Mouse (Mus musculus): Measurements from ENCODE around the gene Rps21.
"Not testable (repeated sequence)": the region's sequence is repeated elsewhere in the genome, so short reads cannot be mapped to it uniquely, and the experiment has no call there.

Rps21 gene

DNA sequence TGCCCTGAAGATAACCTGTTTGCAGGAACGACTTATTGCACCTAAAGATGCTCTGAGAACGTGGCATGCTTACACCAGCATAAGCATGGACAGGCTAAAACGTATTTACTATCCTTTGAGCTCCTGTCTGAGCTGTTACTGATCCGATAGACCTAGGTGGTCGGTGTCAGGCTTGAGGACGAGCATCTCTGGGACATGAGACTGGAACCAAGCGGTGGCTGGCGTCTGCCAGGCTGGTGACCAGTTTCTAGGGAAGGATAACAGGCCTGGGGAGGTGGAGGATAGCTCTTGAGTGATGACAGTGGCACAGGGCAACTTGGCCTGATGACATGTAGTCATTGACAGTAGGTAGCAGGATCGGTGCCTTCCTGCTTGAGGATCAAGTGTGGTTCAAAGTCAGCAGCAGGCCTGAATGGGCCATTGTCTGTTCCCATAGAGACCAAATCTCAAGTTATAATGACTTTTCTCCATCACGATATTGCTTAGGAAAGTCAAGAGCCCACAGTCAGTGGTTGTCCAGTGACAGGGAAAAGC, 1.8 kb downstream of the Rps21 start:
- not testable (repeated sequence) for DNase-seq (ENCODE audit: low spot score in 2 of 2)

DNA sequence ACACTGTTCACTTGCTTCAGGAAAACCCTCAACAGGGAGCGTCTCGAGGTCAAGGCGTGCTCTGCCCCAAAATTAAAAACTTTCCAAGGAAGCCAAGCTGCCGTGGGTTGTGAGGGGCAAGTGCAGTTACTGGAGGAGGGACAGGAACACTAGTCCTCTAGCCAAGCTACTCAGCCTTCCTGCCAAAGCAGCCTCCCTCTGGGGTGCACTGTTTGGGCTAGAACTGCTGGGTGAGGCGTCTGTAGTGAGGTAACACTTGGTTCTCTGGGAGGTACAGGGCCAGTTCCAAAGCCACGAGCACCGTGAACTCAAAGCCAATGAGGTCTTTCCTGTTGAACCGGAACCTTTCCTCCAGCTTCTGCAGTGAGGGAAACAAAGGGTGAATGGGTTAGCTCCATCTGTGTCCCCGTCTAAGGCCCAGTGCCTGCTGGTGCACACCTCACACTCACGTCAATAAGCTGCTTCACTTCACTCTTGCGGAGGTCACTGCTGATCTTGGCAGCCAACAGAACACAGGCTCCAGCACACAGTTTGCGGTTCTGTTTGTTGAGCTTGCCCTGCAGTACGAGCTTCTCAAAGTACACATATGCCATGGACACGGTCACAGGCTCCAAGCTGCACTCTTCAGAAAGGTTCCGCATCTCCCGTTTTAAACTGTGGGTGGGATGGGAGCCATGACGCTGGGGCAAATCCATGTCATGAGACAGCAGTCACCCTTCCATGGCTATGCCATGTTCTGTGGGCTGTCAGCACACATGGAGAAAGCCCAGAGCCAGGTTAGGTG, 2.8 kb downstream of the Rps21 start:
- not testable (repeated sequence) for DNase-seq (ENCODE audit: low spot score in 2 of 2)

DNA sequence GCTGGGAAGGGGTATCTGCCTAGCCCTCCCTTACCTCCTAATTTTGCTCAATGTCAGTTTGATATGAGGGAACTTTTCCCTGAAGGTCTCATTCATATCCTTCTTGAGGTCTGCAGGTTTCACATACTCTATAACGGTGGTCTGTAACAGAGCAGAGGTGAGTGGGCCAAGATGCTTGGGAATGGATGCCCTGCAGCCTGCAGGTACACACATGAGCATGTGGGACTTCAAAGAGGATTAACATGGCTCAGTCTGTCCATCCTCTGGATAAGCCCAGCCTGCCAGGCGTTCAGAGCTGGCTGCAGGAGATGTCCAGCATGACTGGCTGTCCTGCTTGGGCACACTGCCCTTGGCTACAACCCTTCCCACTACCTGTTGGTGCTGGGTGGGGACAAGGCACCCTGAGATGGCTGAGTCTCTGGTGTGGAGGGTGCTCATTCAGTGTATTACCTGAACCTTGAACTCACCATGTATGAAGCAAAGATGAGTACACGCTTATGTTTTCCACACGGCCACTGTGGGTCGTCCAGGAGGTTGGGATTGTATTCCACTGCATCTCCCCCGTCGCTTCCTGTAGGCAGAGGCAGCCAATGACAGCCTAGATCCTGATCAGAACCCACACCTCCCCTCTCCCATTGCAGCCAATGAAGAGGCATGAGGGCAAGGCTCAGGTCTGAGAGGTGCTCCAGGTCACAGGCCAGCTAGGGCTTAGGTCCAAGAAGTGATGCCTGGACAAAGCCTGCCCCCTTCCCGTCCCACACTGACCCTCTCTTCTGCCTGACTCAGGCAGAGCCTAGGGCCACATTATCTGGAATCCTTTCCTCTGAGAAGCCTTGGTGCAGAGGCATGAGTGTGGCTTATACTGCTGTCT, 3.7 kb downstream of the Rps21 start:
- DNase-seq (ENCODE audit: low spot score in 2 of 2), result no peak

DNA sequence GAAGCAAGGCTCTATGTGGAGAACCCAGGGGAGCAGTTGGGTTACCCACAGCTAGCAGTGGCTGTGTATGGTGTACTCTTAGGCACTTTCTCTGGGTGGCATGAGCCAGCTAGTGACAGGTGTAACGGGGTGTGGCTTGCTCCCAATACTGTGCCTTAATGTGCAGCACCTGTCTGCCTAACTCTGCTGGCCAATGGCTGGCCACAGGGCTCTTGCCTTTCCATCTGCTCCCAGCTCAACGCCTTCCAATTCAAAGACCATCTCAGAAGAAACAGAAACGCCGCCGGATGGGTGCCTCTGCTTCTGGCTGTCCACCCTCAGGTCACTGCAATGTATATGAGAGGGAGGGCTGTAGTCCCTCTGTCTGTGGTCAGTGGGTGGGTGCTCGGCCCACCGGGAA, 4.7 kb downstream of the Rps21 start:
- DNase-seq (ENCODE audit: low spot score in 2 of 2), result no peak

DNA sequence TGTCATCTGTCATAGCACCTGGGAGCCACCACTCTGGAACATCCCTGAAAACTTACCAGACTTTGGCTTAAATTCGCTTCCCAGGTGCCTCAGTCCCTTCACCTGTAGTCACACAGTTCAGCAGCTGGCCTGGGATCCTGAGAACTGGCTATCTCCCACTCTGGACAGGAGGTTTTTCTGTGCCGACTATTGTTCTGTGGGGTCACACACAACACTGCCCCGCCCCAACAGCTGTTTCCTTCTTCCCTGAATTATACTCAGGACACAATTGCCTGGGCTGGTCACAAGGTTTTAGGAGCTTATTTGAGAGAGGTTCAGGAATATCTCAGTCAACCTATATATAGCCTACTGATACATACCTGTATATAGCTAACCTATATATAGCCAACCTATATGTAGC, 5.3 kb downstream of the Rps21 start:
- no peak for DNase-seq (ENCODE audit: low spot score in 2 of 2)

DNA sequence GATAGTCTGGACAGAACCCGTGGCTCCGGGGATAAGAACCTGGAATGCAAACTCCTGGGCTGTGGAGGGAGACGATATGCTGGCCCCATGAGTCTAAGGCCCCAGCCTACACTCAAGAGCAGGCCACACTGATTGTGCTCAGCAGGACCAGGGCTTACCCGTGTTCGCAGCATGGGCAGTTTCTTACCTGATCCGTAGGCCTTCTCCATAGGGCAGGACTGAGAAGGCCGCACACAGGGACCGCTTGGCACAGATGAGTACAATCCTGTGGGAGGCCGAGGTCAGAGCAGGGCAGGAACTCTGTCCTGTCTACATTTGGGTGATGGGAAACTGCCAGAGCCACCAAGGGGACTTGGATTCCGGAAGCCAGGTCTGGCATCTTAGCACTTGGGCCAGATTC, 5.7 kb downstream of the Rps21 start:
- no peak for DNase-seq (ENCODE audit: low spot score in 2 of 2)

DNA sequence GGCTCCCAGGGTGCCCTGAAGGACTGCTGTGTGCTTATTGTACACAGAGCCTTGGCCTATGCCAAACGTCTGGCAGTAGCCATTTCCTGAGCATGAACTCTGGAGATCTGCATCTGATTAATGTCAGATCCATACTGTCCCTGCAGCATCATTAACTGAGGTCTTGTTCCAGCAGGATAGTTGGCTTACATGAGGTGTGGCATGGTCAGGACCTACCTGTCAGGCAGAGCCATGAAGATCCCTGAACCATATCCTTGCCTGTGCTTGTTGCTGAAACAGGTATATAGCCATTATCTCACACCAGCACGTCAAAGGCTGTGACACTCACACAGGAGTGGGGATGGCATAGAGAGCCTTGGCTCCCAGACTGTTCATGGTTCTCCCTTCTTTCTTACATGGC, 10.8 kb downstream of the Rps21 start:
- no peak for DNase-seq (ENCODE audit: low spot score in 2 of 2)

DNA sequence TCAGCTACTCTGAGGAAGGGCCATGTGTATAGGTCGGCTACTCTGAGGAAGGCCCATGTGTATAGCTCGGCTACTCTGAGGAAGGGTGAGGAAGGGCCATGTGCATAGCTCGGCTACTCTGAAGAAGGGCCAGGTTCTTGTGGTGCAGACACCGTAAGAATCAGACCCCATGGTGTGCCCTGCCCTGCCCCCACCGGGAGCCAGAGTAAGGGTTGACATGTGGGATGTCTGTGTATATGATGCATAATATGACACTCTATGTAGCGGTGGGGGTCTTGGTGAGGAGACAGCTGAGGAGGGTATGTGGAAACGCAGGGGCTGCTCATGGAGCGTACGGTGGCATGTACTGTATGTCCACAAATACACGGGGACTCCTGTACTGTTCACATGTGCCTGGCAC, 12.2 kb downstream of the Rps21 start:
- DNase-seq (ENCODE audit: low spot score in 2 of 2), result no peak

DNA sequence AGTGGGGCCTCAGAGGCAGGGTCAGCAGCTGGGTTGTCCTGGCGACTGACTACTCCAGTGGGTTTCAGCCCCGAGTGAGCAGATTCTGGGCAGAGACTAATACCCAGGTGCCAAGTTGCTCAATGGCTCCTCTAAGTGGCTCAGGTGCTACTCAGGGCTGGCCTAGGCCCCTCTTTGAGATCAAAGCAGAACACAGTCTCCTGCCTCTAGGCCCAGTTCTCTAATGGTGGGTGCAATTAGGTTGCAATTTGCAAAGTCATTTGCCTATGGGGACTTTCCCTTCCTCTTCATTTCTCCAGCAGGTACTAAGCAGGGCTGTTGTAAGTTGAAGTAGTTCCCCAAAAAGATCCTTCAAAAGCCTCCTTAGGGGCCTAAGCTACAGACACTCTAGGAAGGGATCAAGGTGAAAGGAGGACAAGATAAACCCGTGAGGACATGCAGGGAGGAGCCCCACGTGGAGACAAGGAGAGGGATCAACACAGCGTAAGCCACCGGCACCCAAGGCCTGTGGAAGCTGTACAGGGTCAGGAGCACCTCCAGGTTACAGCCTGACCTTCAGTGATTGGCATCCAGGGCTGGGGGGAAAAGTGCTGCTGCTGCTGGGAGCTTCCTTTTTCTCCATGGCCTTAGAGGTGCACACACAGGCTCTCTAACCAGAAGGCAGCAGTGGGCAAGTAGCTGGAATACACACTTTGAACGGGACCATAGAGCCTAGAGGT, 13.5 kb downstream of the Rps21 start:
- DNase-seq (ENCODE audit: low spot score in 2 of 2), result no peak

DNA sequence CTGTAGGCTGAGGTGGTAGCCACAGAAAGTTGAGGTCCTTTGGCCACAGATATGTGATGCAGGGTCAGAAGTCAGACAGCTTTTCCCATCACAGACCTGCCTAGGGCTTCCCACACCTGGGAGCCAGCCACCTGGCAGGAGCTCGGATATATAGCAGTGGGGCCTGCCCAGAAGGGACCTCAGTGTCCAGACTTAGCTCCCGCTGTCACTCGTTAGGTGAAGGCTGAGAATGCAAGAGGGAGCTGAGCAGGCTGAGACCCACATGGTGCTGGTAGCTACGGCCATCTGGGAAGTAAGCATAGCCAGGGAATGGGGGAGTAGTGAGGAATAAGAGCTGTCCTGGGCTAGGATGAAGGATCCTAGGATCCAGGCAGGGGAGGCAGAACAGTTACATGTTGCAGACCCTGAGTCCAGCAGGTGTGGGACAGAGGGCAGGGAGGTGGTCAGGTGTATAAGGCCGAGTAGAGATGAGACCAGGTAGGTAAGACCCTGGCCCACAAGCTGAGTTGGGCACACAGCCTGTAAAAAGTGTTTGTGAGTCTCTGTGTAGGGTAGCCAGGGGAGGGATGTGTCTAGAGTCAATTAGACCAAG, 14.7 kb downstream of the Rps21 start:
- DNase-seq (ENCODE audit: low spot score in 2 of 2), result no peak

DNA sequence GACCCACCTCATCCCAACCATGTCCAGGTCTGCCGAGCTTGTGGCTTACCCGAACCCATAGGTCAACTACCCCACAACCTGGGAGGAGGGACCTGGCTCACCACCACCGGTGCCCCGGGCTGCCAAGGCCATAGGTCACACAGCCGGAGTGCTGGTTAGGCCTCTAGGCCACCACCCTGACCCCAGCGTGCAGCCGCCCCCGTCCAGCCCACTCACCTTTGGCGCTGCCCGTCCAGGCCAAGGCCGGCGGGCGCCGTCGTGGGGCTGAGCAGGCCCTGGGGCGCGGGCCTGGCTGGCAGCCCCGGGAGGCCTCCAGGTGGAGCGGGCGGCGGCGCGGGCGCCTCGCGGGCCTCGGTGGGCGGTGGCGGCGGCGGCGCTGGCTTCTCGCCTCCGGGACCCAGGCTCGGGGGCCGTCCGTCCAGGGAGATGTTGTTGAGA, 15.7 kb downstream of the Rps21 start:
- peak in 1 of 2 experiments; percentile 45 for DNase-seq (ENCODE audit: low spot score in 2 of 2)

DNA sequence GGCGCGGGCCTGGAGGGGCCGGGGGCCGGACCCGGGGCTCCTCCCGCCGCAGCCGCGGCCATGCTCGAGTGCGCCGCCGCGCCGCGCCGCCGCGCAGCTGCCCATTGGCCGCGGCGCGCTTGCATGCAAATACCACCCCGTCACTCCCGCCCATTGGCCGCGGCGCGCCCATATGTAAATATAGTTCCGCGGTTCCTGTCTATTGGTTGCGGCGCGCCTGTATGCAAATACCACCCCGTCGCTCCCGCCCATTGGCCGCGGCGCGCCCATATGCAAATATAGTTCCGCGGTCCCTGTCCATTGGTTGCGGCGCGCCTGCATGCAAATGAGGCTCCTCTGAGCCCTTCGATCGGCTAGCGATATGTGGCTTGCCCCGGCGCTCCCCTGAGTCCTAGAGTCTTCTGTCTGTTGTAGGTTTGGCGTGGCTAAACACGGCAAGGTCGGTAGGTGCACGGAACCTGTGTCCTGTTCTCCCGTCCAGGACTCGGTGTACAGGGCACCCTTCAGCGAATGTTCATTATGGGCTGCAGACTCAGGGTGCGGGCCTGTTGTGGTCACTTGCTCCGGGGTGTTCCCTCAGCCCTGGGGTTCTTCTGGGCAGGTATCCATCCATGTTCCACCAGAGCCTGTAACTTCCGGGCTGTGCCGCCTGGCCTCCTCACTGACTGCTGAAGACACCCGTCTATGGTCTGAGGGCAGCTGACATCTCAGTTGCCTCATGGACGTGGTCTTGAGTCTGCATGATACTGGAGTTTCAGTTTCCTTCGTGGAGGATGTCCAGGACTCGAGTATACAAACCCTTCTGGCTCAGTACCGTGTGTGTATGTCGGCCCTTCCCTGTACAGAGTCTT, 16.4 kb downstream of the Rps21 start, which contains the start of gene Cables2:
Gene Cables2, minus strand, starts transcription at position 103 of the 851 bp plus-strand sequence.
- peak; percentile 90 to 94 for DNase-seq (ENCODE audit: low spot score in 2 of 2)

DNA sequence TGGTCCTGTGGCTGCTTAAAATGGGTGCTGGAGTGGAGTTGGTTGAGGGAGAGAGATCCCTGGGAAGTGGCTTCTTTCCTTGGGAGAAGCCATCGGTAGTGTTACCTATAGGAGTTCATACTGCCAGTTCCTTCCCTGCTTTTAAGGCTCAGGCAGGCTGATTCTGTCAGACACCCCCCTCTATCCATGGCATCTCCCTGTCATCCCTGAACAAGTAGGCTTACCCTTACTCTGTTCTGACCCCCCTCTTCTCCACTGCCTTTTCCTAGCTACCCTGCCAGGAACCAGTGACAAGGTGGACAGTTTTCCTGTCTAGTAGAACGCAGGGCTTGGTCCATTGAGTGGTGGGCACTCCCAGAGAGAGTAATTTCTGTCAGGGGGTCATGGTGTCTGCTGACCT, 17.3 kb downstream of the Rps21 start:
- no peak for DNase-seq (ENCODE audit: low spot score in 2 of 2)

DNA sequence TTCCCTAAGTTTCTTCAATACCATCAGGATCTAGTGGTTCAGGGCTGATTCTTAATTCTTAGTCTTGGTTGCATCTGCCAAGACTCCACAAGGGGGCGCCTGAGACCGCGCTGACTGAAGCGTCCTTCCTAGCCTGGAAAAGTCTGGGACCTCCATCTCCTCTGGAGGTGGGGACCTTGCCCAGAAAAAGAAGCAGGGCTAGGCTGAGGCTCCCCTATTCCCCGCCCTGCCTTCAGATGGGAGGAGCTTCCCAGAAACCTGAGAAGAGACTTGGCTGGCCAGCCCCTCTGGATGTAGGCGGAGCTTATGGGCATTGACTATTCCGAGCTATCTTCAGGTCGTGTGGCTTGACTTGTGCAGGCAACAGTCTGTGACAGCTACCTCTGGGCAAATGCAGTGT, 18.7 kb downstream of the Rps21 start:
- peak in 1 of 2 experiments; percentile 73 for DNase-seq (ENCODE audit: low spot score in 2 of 2)

DNA sequence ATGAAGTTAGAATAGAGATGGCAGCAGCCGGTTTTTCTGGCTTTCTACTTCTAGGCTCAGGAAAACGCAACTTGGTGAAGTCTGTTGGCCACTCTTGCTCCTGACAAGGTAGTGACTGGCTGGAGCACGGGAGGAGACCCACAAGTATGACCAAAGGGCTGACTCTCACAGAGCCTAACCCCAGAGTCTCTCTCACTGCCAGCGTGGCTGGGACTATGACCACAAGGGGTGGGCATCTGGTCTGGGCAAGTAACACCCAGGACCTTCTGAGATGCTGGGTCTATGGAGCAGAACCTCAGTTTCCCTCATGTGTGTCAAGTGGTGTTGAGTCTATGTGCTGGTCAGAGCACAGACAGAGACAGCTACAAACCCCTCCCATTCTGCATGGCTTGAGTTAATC, 19.2 kb downstream of the Rps21 start:
- DNase-seq (ENCODE audit: low spot score in 2 of 2), result no peak

DNA sequence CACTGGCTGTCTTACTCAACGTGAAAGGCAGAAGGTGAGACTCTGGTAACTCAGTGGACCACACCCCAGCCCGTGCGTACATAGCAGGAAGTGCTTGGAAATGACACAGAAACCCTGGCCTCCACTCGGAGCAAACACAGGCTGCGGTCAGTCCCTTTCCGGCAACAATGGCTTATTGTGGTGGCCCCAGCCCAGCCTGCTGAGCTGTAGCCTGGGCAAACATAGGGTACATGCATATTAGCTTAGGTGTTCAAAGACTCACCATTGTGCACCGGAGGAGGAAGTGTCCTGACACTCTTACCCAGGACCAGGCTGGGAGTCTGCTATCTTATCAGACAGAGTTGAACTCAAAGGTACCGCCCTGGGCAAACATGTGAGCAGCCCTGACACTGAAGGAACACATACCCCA, 19.7 kb downstream of the Rps21 start:
- no peak for DNase-seq (ENCODE audit: low spot score in 2 of 2)

DNA sequence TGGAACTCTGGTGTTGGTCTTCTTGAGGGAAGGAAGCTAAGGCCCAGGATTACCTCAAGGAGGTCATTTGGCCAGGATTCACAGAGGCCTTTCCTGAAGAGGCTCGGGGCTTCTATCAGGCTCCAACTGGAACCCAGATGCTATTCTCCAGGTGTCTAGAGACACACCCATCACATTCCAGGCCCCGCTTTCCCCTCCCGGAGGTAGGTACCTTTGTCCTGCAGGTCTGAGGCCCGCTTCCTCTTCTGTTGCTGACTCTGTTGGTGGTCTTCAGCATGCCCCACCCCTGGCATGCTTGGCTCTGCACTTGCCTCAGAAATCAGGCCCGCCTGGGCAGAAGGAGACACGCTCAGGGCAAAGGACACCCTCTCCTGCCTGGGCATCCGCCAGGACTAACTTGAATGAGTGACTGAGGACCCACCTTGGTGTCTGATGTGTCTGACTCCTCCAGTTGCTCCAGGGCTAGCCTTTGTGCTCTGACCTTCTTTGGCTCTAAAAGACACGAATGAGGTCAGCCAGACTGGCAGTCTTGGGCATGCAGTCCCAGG, 20.7 kb downstream of the Rps21 start:
- DNase-seq (ENCODE audit: low spot score in 2 of 2), result no peak

DNA sequence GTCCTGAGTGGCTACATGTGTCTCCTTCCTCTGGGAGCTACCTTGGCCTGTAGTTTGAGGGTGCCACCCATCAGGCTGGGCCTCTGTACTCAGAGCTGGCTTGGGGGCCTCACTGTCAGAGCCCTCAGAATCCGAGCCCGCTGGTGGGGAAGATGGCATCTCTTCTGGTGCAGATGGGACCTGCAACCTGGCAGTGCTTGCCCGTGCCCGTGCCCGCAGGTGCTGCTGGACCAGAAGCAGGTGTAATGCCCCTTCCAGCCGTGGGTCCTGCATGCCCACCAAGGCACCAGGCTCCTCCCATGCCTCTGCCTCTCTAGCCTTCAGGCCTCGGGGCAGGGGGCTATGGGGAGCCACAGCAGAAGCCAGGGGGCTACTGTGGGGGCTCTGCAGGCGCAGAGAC, 22.1 kb downstream of the Rps21 start:
- no peak for DNase-seq (ENCODE audit: low spot score in 2 of 2)

DNA sequence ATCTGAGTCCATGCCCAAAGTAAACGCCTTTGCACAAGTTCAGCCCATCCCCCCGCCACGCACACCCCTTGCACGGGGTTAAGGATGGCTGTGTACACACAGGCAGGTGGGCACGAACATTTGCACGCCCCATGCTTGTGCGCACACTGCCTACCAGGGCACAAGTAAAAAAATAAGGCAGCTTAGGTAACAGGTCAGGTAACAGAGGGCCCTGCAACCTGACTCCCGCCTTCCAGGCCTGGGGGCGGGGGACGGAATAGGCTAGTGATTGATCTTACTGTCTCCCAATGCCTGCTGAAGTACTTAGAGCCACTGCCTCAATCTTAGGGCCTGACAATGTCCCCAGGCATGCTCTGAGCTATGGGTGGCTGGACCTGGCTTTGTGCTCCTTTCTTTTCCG, 31.8 kb downstream of the Rps21 start:
- no peak for DNase-seq (ENCODE audit: low spot score in 2 of 2)

DNA sequence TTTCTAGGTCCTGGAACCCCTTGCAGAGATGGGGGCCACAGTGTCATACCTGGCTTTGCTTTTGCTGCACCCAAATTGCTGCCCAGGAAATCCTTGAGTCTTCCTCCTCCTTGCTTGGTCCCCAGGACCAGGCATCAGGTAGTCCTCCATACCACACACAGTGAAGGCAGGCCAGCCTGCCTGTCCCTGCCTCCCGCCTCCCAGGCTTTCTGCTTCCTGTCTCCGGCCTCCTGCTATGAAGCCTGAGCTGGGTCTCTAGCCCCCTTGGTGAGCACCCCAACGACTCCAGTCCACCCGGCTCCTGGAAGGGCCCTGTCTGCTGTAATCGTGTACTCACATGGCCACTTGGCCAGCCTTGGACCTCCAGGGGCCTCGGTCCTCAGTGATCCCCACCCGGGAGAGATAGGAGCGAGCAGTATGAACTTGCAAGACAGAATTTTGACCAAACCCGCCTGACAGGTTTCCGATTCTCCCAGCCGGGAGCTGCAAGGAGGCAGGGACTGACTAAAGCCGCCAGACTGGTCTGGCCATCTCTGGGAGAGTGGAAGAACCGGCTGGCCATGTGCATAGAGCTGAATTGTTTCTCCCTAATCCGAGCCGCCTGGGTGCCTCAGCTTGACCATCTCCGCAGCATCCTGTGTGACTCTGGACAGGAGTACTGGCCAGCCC, 32.4 kb downstream of the Rps21 start, which contains the start of gene Rbbp8nl:
Gene Rbbp8nl, minus strand, starts transcription at position 440 of the 669 bp plus-strand sequence.
- no peak for DNase-seq (ENCODE audit: low spot score in 2 of 2)

Measured in left cerebral cortex, adult 9 months (tissue).